18 mouse cellular contexts compared by ENCODE assay signal in the genomic region with DNA sequence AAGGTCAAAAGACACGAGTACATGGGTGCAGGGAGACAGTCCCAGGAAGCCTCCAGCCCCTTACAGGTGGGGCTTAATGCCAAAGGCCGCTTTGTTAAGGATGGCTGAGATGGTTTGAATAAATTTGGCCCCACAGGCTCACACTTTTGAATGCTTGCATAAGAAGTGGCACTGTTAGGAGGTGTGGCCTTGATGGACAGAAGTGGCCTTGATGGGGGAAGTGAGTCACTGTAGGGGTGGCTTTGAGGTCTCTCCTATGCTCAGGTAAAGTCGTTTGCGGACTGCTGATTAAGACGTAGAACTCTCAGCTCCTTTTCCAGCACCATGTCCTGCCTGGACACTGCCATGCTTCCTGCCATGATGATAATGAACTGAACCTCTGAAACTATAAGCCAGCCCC. TPM values are rescaled to one million over a fixed set of nuclear protein-coding genes. Genes with fewer than 3 reads are reported as not detected.
"Had no signal": no experiment of that assay in that cellular context is flagged by ENCODE, and none has a peak within 500 bp of the region (broad histone marks: within the 10 kb centered on the region; RNA-seq: fewer than 3 reads in every experiment).

No protein-coding gene starts in this region.

- H3K4me3 ChIP-seq: midbrain, embryonic 10.5 days; midbrain, embryonic 12.5 days; myocyte; neural tube, embryonic 13.5 days; neural tube, embryonic 15.5 days; stomach, embryonic 15.5 days had no signal

- H3K27ac ChIP-seq: midbrain, embryonic 10.5 days; midbrain, embryonic 12.5 days; neural tube, embryonic 13.5 days; neural tube, embryonic 15.5 days; stomach, embryonic 15.5 days; stomach, postnatal 0 days had no signal

- DNase-seq: lung, adult 18-20 months; lung, embryonic 14.5 days; lung, postnatal 10 days; lung, postnatal 4 days; midbrain, embryonic 14.5 days; right cerebral cortex, postnatal 14 days; thymus, adult 2 months; thymus, postnatal 25 days; thymus, postnatal 4 days had no signal

- ATAC-seq: midbrain, embryonic 16.5 days had no signal

RNA-seq across cellular contexts. Expression of gene Arhgef17, which starts 34.1 kb away (rescaled TPM):
- total RNA-seq: megakaryocyte-erythroid progenitor cell, adult 5-6 weeks had no signal
